Mouse (Mus musculus) CH12.LX (cell line): ENCODE results near the gene Grin2c. TPM values are rescaled to one million over a fixed set of nuclear protein-coding genes. Genes with fewer than 3 reads are reported as not detected.

ENCODE experiments used
- DNase-seq: peaks from one replicate; pipeline ENCODE4 v3.0.0-alpha.2; 2013; ENCODE audit errors: extremely low read depth
- H3K27ac ChIP-seq: 2 replicates; pipeline ENCODE4 v1.5.1; 2012; ENCODE audit warnings: low read depth, mild to moderate bottlenecking, control low read depth, moderate library complexity; ENCODE audit not compliant: insufficient read depth
- H3K27me3 ChIP-seq: replicated peaks from 2 replicates; pipeline ENCODE3; 2012; ENCODE audit warnings: inconsistent platforms
- H3K36me3 ChIP-seq, 2 experiments: replicated peaks in 1 of 2; 2 replicates each; pipeline versions ENCODE3 to v1.6.1; 2012; ENCODE audit warnings: inconsistent platforms in 1 of 2, low read length in 1 of 2, mild to moderate bottlenecking in 1 of 2, mixed read lengths in 1 of 2, moderate library complexity in 1 of 2; ENCODE audit not compliant: control insufficient read depth in 1 of 2, insufficient read depth in 1 of 2
- H3K4me1 ChIP-seq, 2 experiments: 2 replicates each; pipeline ENCODE4 v1.6.1; 2012; ENCODE audit warnings: inconsistent platforms in 1 of 2, moderate library complexity in 1 of 2; ENCODE audit not compliant: insufficient read depth in 2 of 2, control insufficient read depth in 1 of 2
- H3K4me2 ChIP-seq: 2 replicates; pipeline ENCODE4 v1.6.1; 2012; ENCODE audit warnings: low read depth, mild to moderate bottlenecking, control low read depth; ENCODE audit not compliant: poor library complexity, insufficient read depth, severe bottlenecking
- H3K4me3 ChIP-seq, 3 experiments: fragments of 150-350 bp in 1 of 3; sonication (generic) in 1 of 3; replicated peaks in 1 of 3; 2 replicates each; pipeline versions ENCODE3 to v1.5.1; 2011 to 2012; ENCODE audit warnings: low read depth in 2 of 3, low read length in 2 of 3, mild to moderate bottlenecking in 2 of 3, moderate library complexity in 2 of 3, control low read depth in 1 of 3, improper control_type of control experiment in 1 of 3, inconsistent platforms in 1 of 3, mixed read lengths in 1 of 3; ENCODE audit not compliant: poor library complexity in 1 of 3
- H3K79me2 ChIP-seq: replicated peaks from 2 replicates; pipeline ENCODE4 v1.6.1; 2012; ENCODE audit warnings: mild to moderate bottlenecking, moderate library complexity; ENCODE audit not compliant: control insufficient read depth, poor library complexity, insufficient read depth, severe bottlenecking; ENCODE audit errors: extremely low read depth
- H3K9ac ChIP-seq: 2 replicates; pipeline ENCODE4 v1.6.1; 2012; ENCODE audit warnings: low read depth, mild to moderate bottlenecking, control low read depth, moderate library complexity; ENCODE audit not compliant: insufficient read depth
- H3K9me3 ChIP-seq: replicated peaks from 2 replicates; pipeline ENCODE3; 2012; ENCODE audit warnings: low read length, inconsistent platforms, mixed read lengths
- HCFC1 ChIP-seq: IDR thresholded peaks from 2 replicates; pipeline ENCODE4 v1.6.1; 2012; ENCODE audit warnings: low read depth, mild to moderate bottlenecking, inconsistent platforms, low read length, improper control_type of control experiment
- IRF4 ChIP-seq: IDR thresholded peaks from 2 replicates; pipeline ENCODE4 v1.6.1; 2014; ENCODE audit warnings: low read depth, mild to moderate bottlenecking, inconsistent platforms, low read length, improper control_type of control experiment
- JUN ChIP-seq: IDR thresholded peaks from 2 replicates; pipeline ENCODE4 v1.6.1; 2011; ENCODE audit warnings: low read depth, mild to moderate bottlenecking, low read length, improper control_type of control experiment, moderate library complexity; ENCODE audit not compliant: insufficient read depth
- KAT2A ChIP-seq: IDR thresholded peaks from 2 replicates; pipeline ENCODE4 v1.6.1; 2012; ENCODE audit warnings: low read length, improper control_type of control experiment, inconsistent platforms; ENCODE audit not compliant: insufficient replicate concordance
- MAFK ChIP-seq: IDR thresholded peaks from 2 replicates; pipeline ENCODE4 v1.6.1; 2011; ENCODE audit warnings: low read length, improper control_type of control experiment; ENCODE audit not compliant: insufficient replicate concordance
- MEF2A ChIP-seq: IDR thresholded peaks from 2 replicates; pipeline ENCODE4 v1.6.1; 2014; ENCODE audit warnings: low read depth, mild to moderate bottlenecking, inconsistent platforms, low read length, improper control_type of control experiment, borderline replicate concordance
- MXI1 ChIP-seq: IDR thresholded peaks from 2 replicates; pipeline ENCODE4 v1.6.1; 2011; ENCODE audit warnings: mild to moderate bottlenecking, low read depth, low read length, improper control_type of control experiment
- PAX5 ChIP-seq: IDR thresholded peaks from 2 replicates; pipeline ENCODE4 v1.6.1; 2012; ENCODE audit warnings: low read length, inconsistent platforms, mixed read lengths
- POLR2AphosphoS2 ChIP-seq: IDR thresholded peaks from 2 replicates; pipeline ENCODE4 v1.6.1; 2011; ENCODE audit warnings: low read depth, low read length, improper control_type of control experiment
- RAD21 ChIP-seq: IDR thresholded peaks from 2 replicates; pipeline ENCODE4 v1.6.1; 2011; ENCODE audit warnings: low read depth, mild to moderate bottlenecking, low read length, improper control_type of control experiment, moderate library complexity
- RCOR1 ChIP-seq: conservative IDR thresholded peaks from 2 replicates; pipeline ENCODE4 v1.6.1; 2012; ENCODE audit warnings: low read depth, mild to moderate bottlenecking, inconsistent platforms, low read length, improper control_type of control experiment
- SIN3A ChIP-seq: IDR thresholded peaks from 2 replicates; pipeline ENCODE4 v1.6.1; 2012; ENCODE audit warnings: low read length, improper control_type of control experiment, inconsistent platforms
- SMC3 ChIP-seq: IDR thresholded peaks from 2 replicates; pipeline ENCODE4 v1.6.1; 2011; ENCODE audit warnings: low read depth, low read length, improper control_type of control experiment
- UBTF ChIP-seq: IDR thresholded peaks from 2 replicates; pipeline ENCODE4 v1.6.1; 2012; ENCODE audit warnings: low read depth, mild to moderate bottlenecking, inconsistent platforms, low read length, improper control_type of control experiment, moderate library complexity
- USF2 ChIP-seq: conservative IDR thresholded peaks from 2 replicates; pipeline ENCODE4 v1.6.1; 2011; ENCODE audit warnings: low read depth, low read length, improper control_type of control experiment
- ZC3H11A ChIP-seq: IDR thresholded peaks from 2 replicates; pipeline ENCODE4 v1.6.1; 2012; ENCODE audit warnings: low read depth, mild to moderate bottlenecking, inconsistent platforms, low read length, improper control_type of control experiment
- ZKSCAN1 ChIP-seq: IDR thresholded peaks from 2 replicates; pipeline ENCODE4 v1.6.1; 2012; ENCODE audit warnings: low read depth, inconsistent platforms, low read length, improper control_type of control experiment, borderline replicate concordance
- ZMIZ1 ChIP-seq: IDR thresholded peaks from 2 replicates; pipeline ENCODE4 v1.6.1; 2012; ENCODE audit warnings: low read depth, mild to moderate bottlenecking, inconsistent platforms, low read length, improper control_type of control experiment
- ZNF384 ChIP-seq: IDR thresholded peaks from 2 replicates; pipeline ENCODE4 v1.6.1; 2012; ENCODE audit warnings: low read depth, low read length, improper control_type of control experiment, inconsistent platforms
- dilution Hi-C: fragments of 300-500 bp; cut with MboI; formaldehyde crosslinking; loops from 2 replicates; pipeline ENCODE4 v1.14.3; 2020; ENCODE audit warnings: low sequenced_read_pairs; ENCODE audit not compliant: extremely low pct_unique_long_range_greater_than_20kb, extremely low pct_ligation_motif_present
- in situ Hi-C: fragments of 300-500 bp; cut with MboI; formaldehyde crosslinking; loops from 3 replicates; pipeline ENCODE4 v1.14.3; 2019; ENCODE audit warnings: low sequenced_read_pairs, low pct_ligation_motif_present, low pct_unique_long_range_greater_than_20kb, mixed read lengths
- polyA plus RNA-seq: library from polyadenylated mRNA; unstranded; fragments of >175 nt; gene quantifications from 2 replicates; pipeline ENCODE4 v1.2.1, GENCODE M21; 2012; ENCODE audit warnings: low read depth; ENCODE audit not compliant: insufficient read length
- total RNA-seq, 2 experiments: library from RNA; depleted of rRNA; stranded (reverse); fragments of 300-350 nt in 1 of 2; fragments of >200 nt in 1 of 2; gene quantifications; 2 replicates each; pipeline ENCODE4 v1.2.3; 2012 to 2014

Grin2c gene
- total and polyA plus RNA-seq, 3 experiments, result 0.04 TPM; not detected in 2

- no peak for TF ChIP-seq POLR2AphosphoS2
- no peak for TF ChIP-seq ZNF384
- peak; percentile 56 for TF ChIP-seq IRF4
These were observed 35.7 kb downstream of the Grin2c start (continued) for GRCm38 (mm10) chr11:115231168-115231915.

DNA sequence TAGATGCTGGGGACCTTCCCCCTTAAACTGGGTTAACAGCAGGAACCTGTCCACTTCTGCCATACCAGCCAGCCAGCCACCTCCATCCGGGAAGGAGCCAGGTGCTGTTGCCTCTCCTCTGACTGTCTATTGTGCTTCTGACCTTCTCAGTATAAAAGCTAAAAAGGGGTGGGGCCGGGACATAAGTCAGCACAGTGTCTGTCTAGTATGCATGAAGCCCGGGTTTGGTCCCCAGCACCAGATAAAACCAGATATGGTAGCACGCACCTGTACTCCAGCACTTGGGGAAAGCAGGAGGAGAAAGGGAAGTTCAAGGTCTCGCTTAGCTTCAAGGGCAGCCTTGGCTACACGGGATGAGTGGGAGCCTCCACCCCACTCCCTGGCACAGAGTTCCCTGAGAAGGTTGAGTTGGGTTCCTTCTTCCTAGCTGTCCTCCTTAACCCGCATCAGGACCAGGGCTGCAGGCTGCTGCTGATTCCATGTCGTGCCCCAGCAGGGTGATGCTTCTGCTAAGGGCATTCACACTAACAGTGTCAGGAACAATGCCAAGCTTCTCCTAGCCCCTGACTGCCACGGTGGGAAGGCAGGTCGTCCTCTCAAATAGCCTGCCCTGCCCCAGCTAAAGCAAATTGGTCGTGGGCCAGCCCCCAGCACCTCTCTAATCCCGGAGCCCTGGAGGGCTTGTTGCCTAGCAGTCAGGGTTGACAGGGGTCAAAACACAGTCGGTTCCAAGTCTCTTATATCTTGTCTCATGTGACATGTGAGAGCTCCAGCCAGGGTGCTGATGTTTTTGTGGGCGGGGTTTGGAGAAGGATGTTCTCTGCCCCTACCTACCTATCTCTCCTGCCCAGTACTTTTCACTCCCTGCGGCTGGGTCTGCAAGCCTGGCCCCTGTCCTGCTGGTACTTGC is 37.8 kb downstream of the Grin2c start:
- no peak overlapping the region for H3K4me2 ChIP-seq
- no peak for DNase-seq
- H3K4me1 ChIP-seq, result peaks cover 32 to 98% of the 10 kb centered on the region in 2 experiments
- dilution Hi-C loops (no loop called here), in situ Hi-C loops (no loop called here)
- no peak overlapping the region; the same call in 1 of the 2 replicates for H3K27ac ChIP-seq
- H3K9me3 ChIP-seq, result no peaks in the 10 kb centered on the region
- no peak overlapping the region for H3K9ac ChIP-seq
- H3K36me3 ChIP-seq, result peaks cover 7 to 39% of the 10 kb centered on the region in 2 experiments
- no peaks in the 10 kb centered on the region for H3K79me2 ChIP-seq
- H3K27me3 ChIP-seq, result no peaks in the 10 kb centered on the region
- H3K4me3 ChIP-seq, result no peak overlapping the region
- TF ChIP-seq MXI1, result no peak

DNA sequence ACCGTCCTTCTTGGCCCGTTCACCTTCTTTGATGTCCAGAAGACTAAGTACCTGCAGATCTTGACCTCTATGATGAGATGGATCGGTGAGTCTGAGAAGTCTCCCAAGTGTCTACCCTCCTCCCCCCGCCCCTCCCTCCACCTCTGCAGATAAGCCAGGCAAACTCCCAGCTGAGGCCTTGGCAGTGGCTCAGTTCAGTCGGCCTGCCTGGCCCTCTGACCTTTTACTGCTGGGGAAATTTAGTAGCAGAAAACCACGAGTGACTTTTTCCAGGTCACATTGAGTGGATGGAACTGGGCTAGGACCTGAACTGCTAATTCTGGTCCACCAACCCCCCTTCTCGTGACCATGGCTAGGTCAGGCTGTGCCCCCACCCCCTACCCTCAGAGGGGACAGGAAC is 38.6 kb downstream of the Grin2c start:
- Histone ChIP-seq H3K4me2 (no peak overlapping the region), H3K9me3 (no peaks in the 10 kb centered on the region), H3K27me3 (no peaks in the 10 kb centered on the region), H3K4me3 (no peak overlapping the region), H3K79me2 (no peaks in the 10 kb centered on the region), H3K9ac (no peak overlapping the region), H3K4me1 (peaks cover 32 to 90% of the 10 kb centered on the region in 2 experiments), H3K36me3 (peaks cover 4 to 39% of the 10 kb centered on the region in 2 experiments), H3K27ac (no peak overlapping the region)
- DNase-seq, result no peak
- TF ChIP-seq ZKSCAN1 (no peak), IRF4 (no peak), MAFK (no peak), POLR2AphosphoS2 (no peak), ZMIZ1 (no peak), USF2 (no peak), JUN (no peak), UBTF (no peak), RAD21 (no peak), HCFC1 (no peak), SIN3A (no peak), KAT2A (no peak), SMC3 (no peak), ZC3H11A (no peak), MEF2A (no peak), RCOR1 (no peak), ZNF384 (no peak), PAX5 (no peak)
- in situ Hi-C loops (no loop called here), dilution Hi-C loops (no loop called here)
